Mouse (Mus musculus) heart, embryonic 16.5 days (tissue): ENCODE results near the gene Ttc22. TPM values are rescaled to one million over a fixed set of nuclear protein-coding genes. Genes with fewer than 3 reads are reported as not detected.

Source experiments
- ATAC-seq: fragments of 200-750 bp; cut with Nextera tagmentation; replicated peaks from 2 replicates; pipeline ENCODE4 v1.8.0; 2017; ENCODE audit warnings: moderate number of reproducible peaks; ENCODE audit not compliant: insufficient read depth, low FRiP score; ENCODE audit errors: extremely low read depth
- H3K27ac ChIP-seq: fragments of 300-500 bp; sonication (generic); 2 replicates; pipeline ENCODE4 v1.5.1; 2014; ENCODE audit warnings: mild to moderate bottlenecking, low read length, control low read depth, moderate library complexity
- H3K27me3 ChIP-seq: fragments of 300-500 bp; sonication (generic); 2 replicates; pipeline ENCODE4 v1.6.1; 2014; ENCODE audit warnings: low read length, mixed read lengths; ENCODE audit not compliant: control insufficient read depth, insufficient read depth
- H3K36me3 ChIP-seq: fragments of 300-500 bp; sonication (generic); 2 replicates; pipeline ENCODE4 v1.6.1; 2014; ENCODE audit not compliant: control insufficient read depth, insufficient read depth
- H3K4me1 ChIP-seq: fragments of 300-500 bp; sonication (generic); 2 replicates; pipeline ENCODE4 v1.6.1; 2014; ENCODE audit warnings: low read length, mixed read lengths; ENCODE audit not compliant: control insufficient read depth, insufficient read depth
- H3K4me2 ChIP-seq: fragments of 300-500 bp; sonication (generic); 2 replicates; pipeline ENCODE4 v1.6.1; 2014; ENCODE audit warnings: low read depth, mild to moderate bottlenecking, control low read depth, low read length
- H3K4me3 ChIP-seq: fragments of 300-500 bp; sonication (generic); 2 replicates; pipeline ENCODE4 v1.5.1; 2014; ENCODE audit warnings: mild to moderate bottlenecking, control low read depth, low read length
- H3K9ac ChIP-seq: fragments of 300-500 bp; sonication (generic); 2 replicates; pipeline ENCODE4 v1.6.1; 2014; ENCODE audit warnings: low read length, control low read depth
- H3K9me3 ChIP-seq: fragments of 300-500 bp; sonication (generic); replicated peaks from 2 replicates; pipeline ENCODE4 v1.6.1; 2016; ENCODE audit warnings: low read length; ENCODE audit not compliant: control insufficient read depth
- WGBS: fragments of 180-500 bp; shearing (Covaris S2); extraction: QIAGEN DNeasy Blood & Tissue Kit; methylation state at CpG from one replicate; pipeline ENCODE4 v1.1.7; 2014; 5-methylcytosine and 5-hydroxymethylcytosine counted together
- polyA plus RNA-seq: library from polyadenylated mRNA; unstranded; fragments of >200 nt; fragmentation: Nextera tagmentation; extraction: Ambion mirVana; gene quantifications from 2 replicates; pipeline ENCODE4 v1.2.1, GENCODE M21; 2015

Ttc22 gene
- polyA plus RNA-seq, 1 experiment from 2014 or later, result 0.55 TPM

GRCm38 (mm10) chr4:106590871-106591270, 31.4 kb upstream of the Ttc22 start:
- H3K9ac ChIP-seq, result no peak overlapping the region
- H3K4me1 ChIP-seq, result no peaks in the 10 kb centered on the region
- no peak overlapping the region for H3K4me3 ChIP-seq
- no peak overlapping the region for H3K27ac ChIP-seq
- no peak overlapping the region for H3K4me2 ChIP-seq
- H3K9me3 ChIP-seq, result no peaks in the 10 kb centered on the region
- no peak for ATAC-seq
- H3K27me3 ChIP-seq, result no peaks in the 10 kb centered on the region
- peaks cover 14% of the 10 kb centered on the region for H3K36me3 ChIP-seq
- 82% methylated on average over 9 of the region's 9 CpGs for WGBS

GRCm38 (mm10) chr4:106593636-106594035, 28.6 kb upstream of the Ttc22 start:
- Histone ChIP-seq H3K4me1 (no peaks in the 10 kb centered on the region), H3K9me3 (0 out of 2 replicates have a peak, but pooled peaks cover 2% of the 10 kb centered on the region), H3K27me3 (no peaks in the 10 kb centered on the region), H3K27ac (no peak overlapping the region), H3K9ac (no peak overlapping the region), H3K4me2 (no peak overlapping the region), H3K36me3 (no peaks in the 10 kb centered on the region), H3K4me3 (no peak overlapping the region)
- WGBS, result 63% methylated on average over 7 of the region's 7 CpGs
- ATAC-seq, result no peak

DNA sequence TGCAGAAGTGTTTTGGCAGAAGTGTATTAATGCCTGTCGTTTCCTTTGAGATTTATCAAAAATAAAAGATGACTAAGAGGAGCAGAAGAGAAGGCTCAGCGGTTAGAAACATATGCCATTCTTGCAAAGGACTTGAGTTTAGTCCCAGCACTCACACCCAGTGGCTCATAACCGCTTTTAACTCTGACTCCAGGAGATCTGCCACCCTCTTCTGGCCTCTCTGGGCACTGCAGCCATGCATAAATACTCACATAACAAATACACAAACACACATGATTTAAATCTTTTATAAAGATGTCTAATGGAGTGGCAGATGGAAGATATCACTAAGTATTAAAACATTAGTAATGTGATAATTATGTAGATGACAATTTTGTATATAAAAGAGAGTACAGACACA, 26.0 kb upstream of the Ttc22 start:
- 0 out of 2 replicates have a peak, but pooled peaks cover 2% of the 10 kb centered on the region for H3K9me3 ChIP-seq
- 73% methylated on average over 3 of the region's 3 CpGs for WGBS
- H3K36me3 ChIP-seq, result no peaks in the 10 kb centered on the region
- no peak for ATAC-seq
- H3K4me3 ChIP-seq, result no peak overlapping the region
- H3K4me2 ChIP-seq, result no peak overlapping the region
- no peaks in the 10 kb centered on the region for H3K4me1 ChIP-seq
- no peaks in the 10 kb centered on the region for H3K27me3 ChIP-seq
- H3K27ac ChIP-seq, result no peak overlapping the region
- H3K9ac ChIP-seq, result no peak overlapping the region

GRCm38 (mm10) chr4:106597055-106597454, 25.2 kb upstream of the Ttc22 start:
- H3K4me1 ChIP-seq, result no peaks in the 10 kb centered on the region
- H3K9me3 ChIP-seq, result 0 out of 2 replicates have a peak, but pooled peaks cover 2% of the 10 kb centered on the region
- no peak overlapping the region for H3K4me2 ChIP-seq
- H3K4me3 ChIP-seq, result no peak overlapping the region
- no peaks in the 10 kb centered on the region for H3K36me3 ChIP-seq
- H3K27me3 ChIP-seq, result no peaks in the 10 kb centered on the region
- no peak for ATAC-seq
- 73% methylated on average over 9 of the region's 9 CpGs for WGBS
- no peak overlapping the region for H3K27ac ChIP-seq
- no peak overlapping the region for H3K9ac ChIP-seq

GRCm38 (mm10) chr4:106597741-106598140, 24.5 kb upstream of the Ttc22 start:
- H3K9me3 ChIP-seq, result 0 out of 2 replicates have a peak, but pooled peaks cover 2% of the 10 kb centered on the region
- 76% methylated on average over 4 of the region's 4 CpGs for WGBS
- ATAC-seq, result no peak

GRCm38 (mm10) chr4:106599415-106599814, 22.8 kb upstream of the Ttc22 start:
- 0 out of 2 replicates have a peak, but pooled peaks cover 2% of the 10 kb centered on the region for H3K9me3 ChIP-seq
- H3K4me2 ChIP-seq, result no peak overlapping the region
- no peaks in the 10 kb centered on the region for H3K36me3 ChIP-seq
- H3K4me1 ChIP-seq, result no peaks in the 10 kb centered on the region
- no peak for ATAC-seq
- H3K9ac ChIP-seq, result no peak overlapping the region
- 53% methylated on average over 1 of the region's 1 CpGs for WGBS
- no peak overlapping the region for H3K4me3 ChIP-seq
- H3K27ac ChIP-seq, result no peak overlapping the region
- H3K27me3 ChIP-seq, result no peaks in the 10 kb centered on the region

More at GRCm38 (mm10) chr4:106597741-106598140, 24.5 kb upstream of the Ttc22 start:
- Histone ChIP-seq H3K4me2 (no peak overlapping the region), H3K4me3 (no peak overlapping the region), H3K9ac (no peak overlapping the region), H3K27me3 (no peaks in the 10 kb centered on the region), H3K4me1 (no peaks in the 10 kb centered on the region), H3K27ac (no peak overlapping the region), H3K36me3 (no peaks in the 10 kb centered on the region)

DNA sequence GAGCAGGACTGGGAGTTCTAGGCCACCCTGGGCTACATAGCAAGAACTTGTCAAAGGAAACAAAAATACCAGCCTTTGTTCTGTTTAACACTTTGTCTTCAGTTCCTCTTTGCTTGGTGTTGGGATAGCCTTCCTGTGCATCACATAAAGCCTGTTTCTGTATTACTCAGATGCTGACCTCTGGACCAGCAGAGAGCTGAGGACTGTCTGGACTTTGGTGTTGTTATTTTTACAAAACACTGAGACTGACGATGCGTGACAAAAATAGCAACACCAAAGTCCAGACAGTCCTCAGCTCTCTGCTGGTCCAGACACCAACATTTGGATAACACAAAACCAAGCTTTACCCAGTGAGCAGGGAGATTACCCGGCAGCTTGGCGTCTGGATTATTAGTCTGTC, 21.5 kb upstream of the Ttc22 start:
- WGBS, result 35% methylated on average over 4 of the region's 4 CpGs
- ATAC-seq, result no peak; the same call in 1 of the 2 replicates
- Histone ChIP-seq H3K4me1 (no peaks in the 10 kb centered on the region), H3K4me3 (no peak overlapping the region), H3K9me3 (0 out of 2 replicates have a peak, but pooled peaks cover 2% of the 10 kb centered on the region), H3K9ac (no peak overlapping the region), H3K4me2 (no peak overlapping the region), H3K27me3 (no peaks in the 10 kb centered on the region), H3K27ac (no peak overlapping the region), H3K36me3 (no peaks in the 10 kb centered on the region)

DNA sequence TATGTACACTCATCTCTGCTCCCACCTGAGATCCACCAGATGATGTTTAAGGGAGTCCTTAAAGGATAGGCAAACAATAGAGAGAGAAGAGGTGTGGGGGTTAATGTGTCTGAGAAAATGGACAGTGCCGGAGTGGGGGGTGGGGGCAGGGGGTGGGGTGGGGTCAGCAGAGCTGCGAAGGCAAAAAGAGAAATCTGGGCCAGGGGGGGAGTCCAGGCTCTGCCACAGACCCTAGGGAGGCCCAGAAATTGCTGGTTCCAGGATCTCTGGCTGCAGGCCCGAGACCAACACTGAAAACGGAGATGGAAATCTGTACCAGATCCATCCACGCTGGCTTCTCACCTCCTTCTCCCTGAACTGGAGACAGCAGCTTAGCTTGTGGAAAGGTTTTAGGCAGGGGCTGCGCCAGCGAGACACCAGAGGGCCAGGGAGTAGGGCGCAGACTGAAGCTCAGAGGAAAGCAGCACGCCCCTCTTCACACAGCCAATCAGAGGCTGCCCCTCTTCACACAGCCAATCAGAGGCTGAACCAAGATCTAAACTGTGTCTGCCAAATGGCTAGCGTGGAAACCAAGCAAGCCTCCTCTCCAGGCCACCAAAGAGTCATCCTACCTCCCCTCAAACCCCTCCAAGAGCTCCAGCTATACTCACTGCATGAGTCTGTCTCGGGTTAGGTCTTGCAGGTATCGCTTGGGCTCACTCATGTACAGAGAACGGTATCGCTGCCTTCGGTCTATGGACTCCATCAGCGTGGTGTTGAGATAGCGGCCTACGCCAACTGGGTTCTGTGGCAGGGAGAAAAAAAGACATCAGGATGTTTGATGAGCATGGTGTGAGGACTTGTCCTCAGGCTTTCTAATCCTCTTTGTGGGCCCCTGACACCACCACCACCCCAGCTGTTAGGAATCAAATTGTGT, 15.3 kb upstream of the Ttc22 start:
- no peak overlapping the region for H3K27ac ChIP-seq
- no peak; the same call in 1 of the 2 replicates for ATAC-seq
- peak overlapping the region; percentile 29 for H3K4me3 ChIP-seq
- H3K4me2 ChIP-seq, result peak overlapping the region; percentile 55
- H3K27me3 ChIP-seq, result no peaks in the 10 kb centered on the region
- H3K9me3 ChIP-seq, result no peaks in the 10 kb centered on the region; the same call in 1 of the 2 replicates
- no peaks in the 10 kb centered on the region for H3K36me3 ChIP-seq
- H3K9ac ChIP-seq, result no peak overlapping the region
- 36% methylated on average over 18 of the region's 18 CpGs for WGBS
- H3K4me1 ChIP-seq, result 0 out of 2 replicates have a peak, but pooled peaks cover 2% of the 10 kb centered on the region

GRCm38 (mm10) chr4:106607905-106608304, 14.3 kb upstream of the Ttc22 start:
- WGBS, result 100% methylated on average over 1 of the region's 1 CpGs
- Histone ChIP-seq H3K4me2 (no peak overlapping the region), H3K9me3 (no peaks in the 10 kb centered on the region; the same call in 1 of the 2 replicates), H3K36me3 (no peaks in the 10 kb centered on the region), H3K27me3 (no peaks in the 10 kb centered on the region), H3K4me1 (0 out of 2 replicates have a peak, but pooled peaks cover 2% of the 10 kb centered on the region), H3K9ac (no peak overlapping the region), H3K27ac (no peak overlapping the region), H3K4me3 (no peak overlapping the region)
- ATAC-seq, result no peak
